In genomic region chr5:64599865-64600288, GRCm38 (mm10) we compare ENCODE assay signal across 8 mouse cellular contexts.
DNase-seq lines count a peak whose midpoint lies in the region; ATAC-seq lines count a peak whose summit lies in the region.

No protein-coding gene starts in this region.

- H3K4me1 ChIP-seq in embryonic facial prominence, embryonic 12.5 days, result peaks cover 34% of the 10 kb centered on the region
- peaks cover 30% of the 10 kb centered on the region for H3K4me1 ChIP-seq in limb, embryonic 11.5 days (ENCODE audit: control insufficient read depth, insufficient read depth, low read length)
- H3K4me1 ChIP-seq in midbrain, embryonic 11.5 days (ENCODE audit: control insufficient read depth, insufficient read depth, low read length), result peaks cover 4% of the 10 kb centered on the region; the same call in 1 of the 2 replicates

- no peaks in the 10 kb centered on the region for H3K9me3 ChIP-seq in embryonic facial prominence, embryonic 12.5 days
- no peaks in the 10 kb centered on the region for H3K9me3 ChIP-seq in limb, embryonic 11.5 days (ENCODE audit: control insufficient read depth, low read length)
- no peaks in the 10 kb centered on the region for H3K9me3 ChIP-seq in midbrain, embryonic 11.5 days (ENCODE audit: control insufficient read depth, low read length)

- ATAC-seq in embryonic facial prominence, embryonic 12.5 days (ENCODE audit: insufficient number of reproducible peaks, insufficient read depth, low FRiP score, low TSS enrichment), result no peak
- ATAC-seq in limb, embryonic 11.5 days (ENCODE audit: insufficient number of reproducible peaks, low FRiP score, low TSS enrichment, low read depth), result peak; percentile 55; the same call in 1 of the 2 replicates
- ATAC-seq in midbrain, embryonic 11.5 days (ENCODE audit: low FRiP score), result no peak

- no peak overlapping the region for H3K9ac ChIP-seq in embryonic facial prominence, embryonic 12.5 days
- H3K9ac ChIP-seq in limb, embryonic 11.5 days (ENCODE audit: low read length), result no peak overlapping the region
- no peak overlapping the region for H3K9ac ChIP-seq in midbrain, embryonic 11.5 days (ENCODE audit: low read length)

- H3K27ac ChIP-seq in embryonic facial prominence, embryonic 12.5 days, result peak overlapping the region; percentile 86
- H3K27ac ChIP-seq in limb, embryonic 11.5 days (replicated peaks; ENCODE audit: low read depth, low read length), result peak overlapping the region; percentile 23; the same call in 1 of the 2 replicates
- H3K27ac ChIP-seq in midbrain, embryonic 11.5 days (ENCODE audit: low read depth, low read length), result no peak overlapping the region

- 29% methylated on average over 13 of the region's 13 CpGs for WGBS in embryonic facial prominence, embryonic 12.5 days
- WGBS in limb, embryonic 11.5 days, result 29% methylated on average over 13 of the region's 13 CpGs
- 57% methylated on average over 13 of the region's 13 CpGs for WGBS in midbrain, embryonic 11.5 days

- no peak overlapping the region for H3K4me3 ChIP-seq in embryonic facial prominence, embryonic 12.5 days
- no peak overlapping the region for H3K4me3 ChIP-seq in limb, embryonic 11.5 days (ENCODE audit: low read depth, low read length)
- no peak overlapping the region for H3K4me3 ChIP-seq in midbrain, embryonic 11.5 days (ENCODE audit: low read depth, low read length)

- peak overlapping the region; percentile 28 for H3K4me2 ChIP-seq in embryonic facial prominence, embryonic 12.5 days (replicated peaks)
- no peak overlapping the region for H3K4me2 ChIP-seq in limb, embryonic 11.5 days (ENCODE audit: low read depth, severe bottlenecking)
- H3K4me2 ChIP-seq in midbrain, embryonic 11.5 days, result no peak overlapping the region

- DNase-seq in left cerebral cortex, postnatal 25 days (ENCODE audit: low spot score in 2 of 2), result peak; percentile 14 to 31
- no peak for DNase-seq in left cerebral cortex, adult 11 months (ENCODE audit: low spot score)
- DNase-seq in heart, postnatal 36 days, result peak; percentile 25 to 31
- DNase-seq in limb, embryonic 11.5 days (ENCODE audit: low spot score), result peak; percentile 56
- peak; percentile 84 for DNase-seq in midbrain, embryonic 11.5 days (ENCODE audit: low spot score, missing footprints)
- DNase-seq in thymus, postnatal 25 days, result peak; percentile 81
- no peak for DNase-seq in layer of hippocampus, adult 8-10 months (ENCODE audit: low spot score in 2 of 2)

- intact Hi-C loops in left cerebral cortex, postnatal 25 days (cut with DNase I), result no loop called here
- intact Hi-C loops in heart, postnatal 36 days (cut with DNase I), result loop anchor here (2.0 to 5.0 kb wide), 2 partner anchors 19 to 82 kb away; no protein-coding TSS in a partner anchor

- no peaks in the 10 kb centered on the region for H3K27me3 ChIP-seq in embryonic facial prominence, embryonic 12.5 days
- H3K27me3 ChIP-seq in limb, embryonic 11.5 days (ENCODE audit: control insufficient read depth, insufficient read depth, low read length), result no peaks in the 10 kb centered on the region
- no peaks in the 10 kb centered on the region for H3K27me3 ChIP-seq in midbrain, embryonic 11.5 days (ENCODE audit: control insufficient read depth, insufficient read depth, low read length)

- no peaks in the 10 kb centered on the region for H3K36me3 ChIP-seq in embryonic facial prominence, embryonic 12.5 days
- no peaks in the 10 kb centered on the region for H3K36me3 ChIP-seq in limb, embryonic 11.5 days (ENCODE audit: control insufficient read depth, insufficient read depth, low read length)
- H3K36me3 ChIP-seq in midbrain, embryonic 11.5 days (ENCODE audit: control insufficient read depth, insufficient read depth, low read length), result no peaks in the 10 kb centered on the region

Comparison
In these comparisons a context has a peak if more than half of its experiments do, and no peak if none do; other contexts are left out.
1. DNase-seq: peak in left cerebral cortex, postnatal 25 days (2 of 2), heart, postnatal 36 days (2 of 2), limb, embryonic 11.5 days (single experiment), midbrain, embryonic 11.5 days (single experiment) and thymus, postnatal 25 days (single experiment); none in left cerebral cortex, adult 11 months (single experiment) and layer of hippocampus, adult 8-10 months (0 of 2).